Mouse (Mus musculus): ENCODE results near the gene Pnisr.

DNA sequence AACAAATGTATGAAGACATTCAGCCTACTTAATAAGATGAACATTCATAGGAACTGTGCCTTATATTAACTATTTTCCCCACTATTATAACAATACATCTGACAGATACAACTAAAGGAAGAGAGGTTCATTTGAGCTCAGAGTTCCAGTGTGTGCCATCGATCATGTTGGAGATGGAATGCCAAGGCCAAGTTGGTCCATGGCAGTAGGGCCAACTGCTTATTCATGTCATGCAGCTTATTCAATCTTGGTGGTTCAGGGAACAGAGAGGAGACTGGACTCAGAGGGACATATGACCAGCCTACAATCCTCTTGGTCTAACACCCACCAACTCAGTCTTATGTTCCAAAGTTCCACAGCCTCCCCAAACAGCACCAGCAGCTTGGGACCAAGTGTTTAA is 46.4 kb upstream of the Pnisr start:
- no peak for TF ChIP-seq CTCF (IDR thresholded peaks at IDR 0.05; ENCODE audit: low read depth, low read length)
- no peak for TF ChIP-seq POLR2A (IDR thresholded peaks at IDR 0.05; ENCODE audit: borderline replicate concordance, low read depth, low read length)

All from bone marrow macrophage, adult 2 months (primary cell).